Mouse (Mus musculus) right cerebral cortex, adult 18-20 months (tissue): ENCODE data around the gene C5ar1.

Source experiments
- DNase-seq: peaks from one replicate; pipeline ENCODE4 v3.0.0; 2022; ENCODE audit warnings: mixed read lengths

Gene C5ar1

GRCm38 (mm10) chr7:16221582-16222272, 37.6 kb downstream of the C5ar1 start, which contains the start of gene Dhx34:
Dhx34 (minus strand) TSS chr7:16222037.
- peak; percentile 96 for DNase-seq

- no peak for DNase-seq
Observed at GRCm38 (mm10) chr7:16213986-16214385, 45.4 kb downstream of the C5ar1 start.

GRCm38 (mm10) chr7:16213196-16213595, 46.1 kb downstream of the C5ar1 start:
- DNase-seq = no peak

- no peak for DNase-seq
Observed at GRCm38 (mm10) chr7:16210862-16211365, 48.4 kb downstream of the C5ar1 start.

DNA sequence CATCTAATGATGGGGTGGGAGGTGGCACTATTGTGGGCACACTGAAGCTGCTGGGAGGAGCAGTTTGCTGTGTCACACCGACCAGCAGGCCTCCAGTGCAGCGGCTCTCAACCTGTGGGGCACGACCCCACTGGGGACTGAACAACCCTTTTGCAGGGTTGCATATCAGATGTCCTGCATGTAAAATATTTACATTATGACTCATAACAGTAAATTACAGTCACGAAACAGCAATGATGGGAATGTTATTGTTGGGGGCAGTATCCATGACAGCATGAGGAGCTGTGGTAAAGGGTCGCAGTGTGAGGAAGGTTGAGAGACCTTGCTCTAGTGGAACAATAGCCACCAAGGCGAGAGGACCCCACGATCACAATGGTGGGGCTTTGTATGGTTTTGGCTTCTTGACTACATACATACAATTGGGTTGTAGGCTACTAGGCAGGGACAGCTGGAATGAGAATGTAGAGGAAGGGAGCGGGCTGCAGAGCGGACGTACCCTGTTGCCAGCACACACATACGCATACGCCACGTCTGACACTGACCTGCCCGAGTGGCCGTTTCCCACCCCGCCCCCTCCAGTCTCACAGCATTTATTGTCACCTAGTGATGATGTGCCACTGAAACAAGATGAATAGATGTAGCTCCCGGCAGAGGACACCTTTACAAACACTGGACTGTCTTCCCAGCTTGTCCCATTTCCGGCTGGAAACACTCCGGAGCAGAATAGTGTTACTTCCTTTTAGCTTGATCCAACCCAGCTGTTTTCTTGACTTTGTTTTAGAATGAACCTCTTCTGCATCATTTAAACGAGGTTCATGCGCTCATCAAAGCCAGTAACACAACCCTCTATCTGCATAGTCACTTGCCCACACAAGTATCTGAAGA, 50.3 kb downstream of the C5ar1 start:
- no peak for DNase-seq

- peak; percentile 78 for DNase-seq
Observed at GRCm38 (mm10) chr7:16207496-16207895, 51.8 kb downstream of the C5ar1 start.

DNA sequence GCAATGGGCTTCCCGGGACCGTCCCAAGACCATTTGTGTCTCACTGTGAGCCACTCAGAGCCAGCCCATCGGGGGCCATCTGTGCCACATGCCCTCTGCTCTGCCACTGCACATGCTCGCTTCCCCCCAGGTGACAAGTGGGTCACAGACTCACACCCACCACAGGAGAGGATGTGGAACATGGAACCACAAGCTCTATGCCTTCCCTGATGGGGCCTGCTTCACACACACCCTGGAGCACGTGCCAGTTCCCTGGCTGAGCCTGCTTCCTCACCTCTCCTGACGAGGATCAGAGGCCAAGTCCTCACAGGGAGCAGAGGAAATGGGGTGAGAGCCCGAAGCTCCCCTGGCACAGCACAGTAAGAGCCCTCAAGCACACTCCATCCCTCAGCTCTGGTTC, 52.3 kb downstream of the C5ar1 start:
- DNase-seq = peak; percentile 10

DNA sequence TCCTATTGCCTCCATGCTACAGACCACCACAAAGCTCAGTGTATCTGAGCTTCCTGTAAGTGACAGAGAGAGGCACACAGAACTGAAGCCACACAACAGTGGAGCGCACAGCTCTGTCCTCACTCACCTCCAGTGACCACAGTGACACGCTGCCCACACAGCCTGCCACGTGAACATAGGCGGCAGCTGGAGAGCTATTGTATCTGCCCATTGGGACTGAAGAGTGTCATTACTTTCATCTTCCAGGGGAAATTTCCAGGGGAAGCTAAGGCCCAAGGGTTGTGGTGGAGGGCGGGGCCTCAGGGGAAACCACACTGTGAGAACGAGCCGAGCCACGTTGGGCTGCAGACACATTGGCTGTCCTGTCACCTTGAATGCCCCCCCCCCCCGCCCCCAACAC, 54.5 kb downstream of the C5ar1 start:
- DNase-seq = no peak

GRCm38 (mm10) chr7:16203505-16203903, 55.8 kb downstream of the C5ar1 start:
- DNase-seq = no peak

GRCm38 (mm10) chr7:16202756-16203504, 56.4 kb downstream of the C5ar1 start:
- DNase-seq = no peak

DNA sequence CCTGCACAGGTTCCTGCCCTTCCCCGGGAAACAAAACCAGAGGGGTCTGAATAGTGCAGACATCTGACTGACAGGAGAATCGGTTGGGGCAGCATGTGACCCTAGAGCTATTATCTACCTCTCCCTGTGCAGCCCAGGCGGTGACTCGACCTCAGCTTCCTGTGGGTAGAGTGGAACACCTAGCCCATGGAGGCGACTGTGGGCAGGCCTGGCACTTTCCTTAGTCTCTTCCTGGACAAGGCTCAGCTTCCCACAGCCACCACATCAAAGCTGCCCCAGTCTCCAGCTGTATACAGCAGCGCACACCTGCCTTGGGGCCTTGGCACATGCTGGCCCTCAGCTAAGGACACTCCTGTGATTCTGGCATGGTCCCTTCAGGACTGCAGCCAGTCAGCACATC, 58.2 kb downstream of the C5ar1 start:
- DNase-seq = no peak

DNA sequence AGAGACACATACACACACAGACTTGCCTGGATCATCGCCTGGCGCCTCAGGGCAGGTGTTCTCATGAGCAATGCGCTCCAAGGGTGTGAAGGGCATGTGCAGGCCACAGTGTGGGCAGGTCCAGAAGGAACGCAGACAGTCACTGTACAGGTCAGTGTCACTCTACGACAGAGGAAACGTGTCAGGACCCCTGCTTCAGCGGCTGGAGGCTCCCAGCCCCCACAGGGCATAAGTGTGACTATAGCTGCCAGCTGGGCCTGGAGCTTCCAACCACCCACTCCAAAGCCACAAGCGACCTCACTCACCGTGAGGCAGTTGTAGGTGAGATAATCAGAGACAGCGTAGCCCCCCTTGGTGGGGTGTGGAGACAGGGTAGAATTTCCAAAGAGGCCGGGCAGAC, 60.8 kb downstream of the C5ar1 start:
- no peak for DNase-seq

GRCm38 (mm10) chr7:16197166-16197565, 62.2 kb downstream of the C5ar1 start:
- no peak for DNase-seq
